In genomic region chr1:36540132-36540531, GRCm38 (mm10) we compare ENCODE assay signal across 30 mouse cellular contexts. TPM values are rescaled to one million over a fixed set of nuclear protein-coding genes. Genes with fewer than 3 reads are reported as not detected.
DNase-seq lines count a peak whose midpoint lies in the region; ATAC-seq and TF ChIP-seq lines count a peak whose summit lies in the region.
"Had no signal": no experiment of that assay in that cellular context is flagged by ENCODE, and none has a peak within 500 bp of the region (broad histone marks: within the 10 kb centered on the region; RNA-seq: fewer than 3 reads in every experiment).

No protein-coding gene starts in this region.

- no peak overlapping the region for H3K9ac ChIP-seq in heart, embryonic 15.5 days
- H3K9ac ChIP-seq: hindbrain, embryonic 13.5 days; limb, embryonic 12.5 days; lung, embryonic 15.5 days; midbrain, embryonic 15.5 days had no signal

- peak overlapping the region; percentile 41 for H3K4me3 ChIP-seq in gastrocnemius, adult 2 months
- H3K4me3 ChIP-seq in heart, embryonic 15.5 days, result no peak overlapping the region
- H3K4me3 ChIP-seq in testis, adult 2 months (ENCODE audit: control insufficient read depth, low read depth, low read length), result peak overlapping the region; percentile 28; the same call in 1 of the 2 replicates
- H3K4me3 ChIP-seq: hindbrain, embryonic 13.5 days; limb, embryonic 12.5 days; lung, embryonic 15.5 days; midbrain, embryonic 10.5 days; midbrain, embryonic 15.5 days had no signal

- peaks cover 39% of the 10 kb centered on the region for H3K4me1 ChIP-seq in heart, embryonic 15.5 days (replicated peaks)
- H3K4me1 ChIP-seq in testis, adult 2 months (ENCODE audit: control insufficient read depth, insufficient read depth, low read length), result peaks cover 5% of the 10 kb centered on the region; the same call in 1 of the 2 replicates
- H3K4me1 ChIP-seq: lung, embryonic 15.5 days; midbrain, embryonic 10.5 days; midbrain, embryonic 15.5 days had no signal

- peak; percentile 71 for DNase-seq in gastrocnemius, adult 2 months
- DNase-seq in gastrocnemius, postnatal 36 days, result no peak
- no peak for DNase-seq in heart, postnatal 10 days
- no peak for DNase-seq in testis, postnatal 10 days (ENCODE audit: low spot score)
- DNase-seq in right cerebral cortex, adult 18-20 months, result no peak
- DNase-seq: adrenal gland, postnatal 36 days; cerebellum, adult 2 months; cerebellum, postnatal 14 days; heart, postnatal 4 days; kidney, postnatal 14 days; spleen, adult 18-20 months; thymus, postnatal 4 days had no signal

- H3K4me2 ChIP-seq in heart, embryonic 15.5 days, result no peak overlapping the region
- H3K4me2 ChIP-seq: hindbrain, embryonic 13.5 days; limb, embryonic 12.5 days; liver, embryonic 11.5 days; lung, embryonic 15.5 days; midbrain, embryonic 15.5 days had no signal

- no peak for TF ChIP-seq CTCF in gastrocnemius, adult 2 months (IDR thresholded peaks at IDR 0.05)
- no peak for TF ChIP-seq CTCF in testis, adult 2 months (IDR thresholded peaks at IDR 0.05; ENCODE audit: control insufficient read depth, insufficient read depth, insufficient replicate concordance, low read depth, low read length)

- no peaks in the 10 kb centered on the region for H3K9me3 ChIP-seq in heart, embryonic 15.5 days (replicated peaks)
- H3K9me3 ChIP-seq: hindbrain, embryonic 13.5 days; limb, embryonic 12.5 days; lung, embryonic 15.5 days; midbrain, embryonic 10.5 days; midbrain, embryonic 15.5 days had no signal

- ATAC-seq in heart, embryonic 15.5 days (replicated peaks; ENCODE audit: insufficient number of reproducible peaks, insufficient read depth, low FRiP score, low read depth), result no peak
- ATAC-seq: CD4-positive, CD25-positive, alpha-beta regulatory T cell, adult 4 months; forebrain, embryonic 14.5 days; intestine, postnatal 0 days; midbrain, embryonic 15.5 days had no signal

- peak overlapping the region; percentile 91 for H3K27ac ChIP-seq in gastrocnemius, adult 2 months
- H3K27ac ChIP-seq in heart, embryonic 15.5 days, result peak overlapping the region; percentile 89
- H3K27ac ChIP-seq in testis, adult 2 months (ENCODE audit: control insufficient read depth, insufficient read depth, low read depth, low read length), result no peak overlapping the region
- H3K27ac ChIP-seq: hindbrain, embryonic 13.5 days; limb, embryonic 12.5 days; lung, embryonic 15.5 days; midbrain, embryonic 10.5 days; midbrain, embryonic 15.5 days had no signal

- 93% methylated on average over 11 of the region's 11 CpGs for WGBS in heart, embryonic 15.5 days

- TF ChIP-seq POLR2A in testis, adult 2 months (IDR thresholded peaks at IDR 0.05; ENCODE audit: control insufficient read depth, low read depth, low read length), result no peak

- intact Hi-C loops in gastrocnemius, adult 2 months (cut with DNase I), result no loop called here
- intact Hi-C loops in gastrocnemius, postnatal 36 days (cut with DNase I), result no loop called here
- intact Hi-C loops in heart, postnatal 10 days (cut with DNase I), result no loop called here

- H3K27me3 ChIP-seq in heart, embryonic 15.5 days, result no peaks in the 10 kb centered on the region
- H3K27me3 ChIP-seq in testis, adult 2 months (ENCODE audit: control insufficient read depth, insufficient read depth, low read length), result no peaks in the 10 kb centered on the region
- H3K27me3 ChIP-seq: hindbrain, embryonic 13.5 days; limb, embryonic 12.5 days; lung, embryonic 15.5 days; midbrain, embryonic 15.5 days had no signal

- peaks cover 27% of the 10 kb centered on the region for H3K36me3 ChIP-seq in heart, embryonic 15.5 days
- H3K36me3 ChIP-seq in testis, adult 2 months (ENCODE audit: control insufficient read depth, insufficient read depth, low read length), result no peaks in the 10 kb centered on the region; the same call in 1 of the 2 replicates

RNA-seq across cellular contexts. Expression of gene Gm42417, which starts 0.9 kb away (rescaled TPM):
- total RNA-seq in gastrocnemius, adult 2 months (2021), result 1,000 to 10,000 TPM in 1 of 2 experiments, 100 to 1,000 TPM in 1; 819 to 1,877 TPM
- total RNA-seq in gastrocnemius, postnatal 36 days (2021), result 1,000 to 10,000 TPM; 1,257 to 1,260 TPM
- 0.22 TPM in 1 of 2 replicates, not detected in the other for polyA plus RNA-seq in heart, embryonic 15.5 days (2015; fragmentation: Nextera tagmentation; extraction: Ambion mirVana)
- 100 to 1,000 TPM in 1 of 2 experiments, 10 to 100 TPM in 1; 90.6 to 123 TPM for total RNA-seq in heart, postnatal 10 days (2021)
- polyA plus RNA-seq in testis, adult 2 months (2012; rRNA removed), result 0.05 and 0.08 TPM in 2 replicates
- total RNA-seq: layer of hippocampus, adult 18-20 months; left cerebral cortex, postnatal 14 days; neutrophil, adult 5-6 weeks had no signal
- polyA plus RNA-seq: embryonic facial prominence, embryonic 11.5 days; forebrain, embryonic 14.5 days; gonadal fat pad, adult 2 months; hindbrain, embryonic 13.5 days; liver, embryonic 11.5 days; liver, embryonic 16.5 days; lung, embryonic 15.5 days; stomach, embryonic 16.5 days had no signal

RNA-seq across cellular contexts. Expression of gene Ankrd23, which starts 3.4 kb away (rescaled TPM):
- total RNA-seq in gastrocnemius, adult 2 months (2021), result 1,000 to 10,000 TPM; 1,971 to 4,216 TPM
- 1,000 to 10,000 TPM; 2,677 to 2,859 TPM for total RNA-seq in gastrocnemius, postnatal 36 days (2021)
- 25.3 and 26.7 TPM in 2 replicates for polyA plus RNA-seq in heart, embryonic 15.5 days (2015; fragmentation: Nextera tagmentation; extraction: Ambion mirVana)
- total RNA-seq in heart, postnatal 10 days (2021), result 100 to 1,000 TPM; 189 to 244 TPM
- polyA plus RNA-seq in testis, adult 2 months (2012; rRNA removed), result 11.0 and 11.5 TPM in 2 replicates

RNA-seq across cellular contexts. Expression of gene Ankrd39, which starts 7.1 kb away (rescaled TPM):
- total RNA-seq in gastrocnemius, adult 2 months (2021), result 1 to 10 TPM; 7.2 to 9.3 TPM
- total RNA-seq in gastrocnemius, postnatal 36 days (2021), result 1 to 10 TPM; 7.8 to 8.5 TPM
- polyA plus RNA-seq in heart, embryonic 15.5 days (2015; fragmentation: Nextera tagmentation; extraction: Ambion mirVana), result 27.3 and 30.4 TPM in 2 replicates
- total RNA-seq in heart, postnatal 10 days (2021), result 10 to 100 TPM; 12.9 to 14.1 TPM
- 13.7 and 17.0 TPM in 2 replicates for polyA plus RNA-seq in testis, adult 2 months (2012; rRNA removed)

RNA-seq across cellular contexts. Expression of gene Sema4c, which starts 18.0 kb away (rescaled TPM):
- total RNA-seq in gastrocnemius, adult 2 months (2021), result 10 to 100 TPM in 1 of 2 experiments, 1 to 10 TPM in 1; 6.8 to 10.0 TPM
- total RNA-seq in gastrocnemius, postnatal 36 days (2021), result 1 to 10 TPM; 6.3 to 7.4 TPM
- polyA plus RNA-seq in heart, embryonic 15.5 days (2015; fragmentation: Nextera tagmentation; extraction: Ambion mirVana), result 7.9 and 10.9 TPM in 2 replicates
- 10 to 100 TPM; 24.4 to 25.0 TPM for total RNA-seq in heart, postnatal 10 days (2021)
- polyA plus RNA-seq in testis, adult 2 months (2012; rRNA removed), result 14.6 and 15.8 TPM in 2 replicates
- total RNA-seq: neutrophil, adult 5-6 weeks had no signal

RNA-seq across cellular contexts. Expression of gene Cnnm3, which starts 28.5 kb away (rescaled TPM):
- total RNA-seq in gastrocnemius, adult 2 months (2021), result 10 to 100 TPM in 1 of 2 experiments, 1 to 10 TPM in 1; 9.7 to 12.0 TPM
- 10 to 100 TPM; 10.8 to 12.2 TPM for total RNA-seq in gastrocnemius, postnatal 36 days (2021)
- polyA plus RNA-seq in heart, embryonic 15.5 days (2015; fragmentation: Nextera tagmentation; extraction: Ambion mirVana), result 2.4 and 3.5 TPM in 2 replicates
- 10 to 100 TPM; 15.3 to 18.3 TPM for total RNA-seq in heart, postnatal 10 days (2021)
- 5.6 and 5.9 TPM in 2 replicates for polyA plus RNA-seq in testis, adult 2 months (2012; rRNA removed)

Comparison
In these comparisons a context has a peak if more than half of its experiments do, and no peak if none do; other contexts are left out.
1. RNA of gene Gm42417, which starts 0.9 kb away (total RNA-seq): 819 to 1,877 TPM in gastrocnemius, adult 2 months and 1,257 to 1,260 TPM in gastrocnemius, postnatal 36 days; 90.6 to 123 TPM in heart, postnatal 10 days; every median in the first group is over 4 times any median in the second.
2. RNA of gene Ankrd23, which starts 3.4 kb away (total RNA-seq): 1,971 to 4,216 TPM in gastrocnemius, adult 2 months and 2,677 to 2,859 TPM in gastrocnemius, postnatal 36 days; 189 to 244 TPM in heart, postnatal 10 days; every median in the first group is over 4 times any median in the second.